Mouse (Mus musculus) cerebellum, postnatal 4 days (tissue): ENCODE results near the gene Thsd4.

Experiments used
- DNase-seq, 2 experiments: peaks; one replicate each; pipeline ENCODE4 v3.0.0; 2022; ENCODE audit warnings: low spot score in 2 of 2, mixed read lengths in 1 of 2

Gene Thsd4

DNA sequence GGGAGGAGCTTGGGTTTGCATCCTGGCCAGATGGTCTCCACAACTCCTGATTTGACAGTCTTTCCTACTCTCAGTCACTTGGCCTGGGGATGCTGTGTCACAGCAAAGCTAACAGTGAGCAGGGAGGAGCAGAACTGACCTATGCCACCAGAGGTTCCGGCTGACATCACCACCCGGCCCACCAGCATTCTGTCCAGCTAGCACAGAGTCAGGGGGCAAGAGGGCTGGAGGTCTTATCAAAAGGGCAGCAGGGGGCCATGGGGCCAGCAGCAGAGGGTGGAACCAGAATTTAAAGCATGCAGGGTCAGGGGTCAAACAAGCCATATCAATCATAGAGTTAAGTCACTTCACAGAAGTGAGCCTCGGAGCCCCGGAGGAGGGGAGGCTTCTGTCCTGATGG is 4.7 kb downstream of the Thsd4 start:
- no peak for DNase-seq

DNA sequence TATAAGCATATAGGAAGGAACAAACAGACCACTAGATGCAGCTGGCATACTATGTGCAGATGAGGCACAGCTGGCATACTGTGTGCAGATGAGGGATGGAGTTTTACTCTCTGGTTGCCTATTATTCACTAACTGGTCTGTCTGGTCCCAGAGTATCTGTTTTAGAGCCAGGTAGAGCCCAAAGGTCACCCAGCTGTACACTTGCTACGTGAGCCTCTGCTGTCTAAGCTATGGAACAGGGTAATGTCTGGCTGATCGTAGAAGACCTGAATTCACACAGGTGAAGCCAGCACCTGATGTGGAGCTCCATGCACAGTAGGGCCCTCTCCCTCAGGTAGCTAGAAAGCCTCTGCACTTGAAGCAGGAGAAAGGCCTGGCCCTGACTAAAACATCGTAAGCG is 5.5 kb downstream of the Thsd4 start:
- DNase-seq: no peak

DNA sequence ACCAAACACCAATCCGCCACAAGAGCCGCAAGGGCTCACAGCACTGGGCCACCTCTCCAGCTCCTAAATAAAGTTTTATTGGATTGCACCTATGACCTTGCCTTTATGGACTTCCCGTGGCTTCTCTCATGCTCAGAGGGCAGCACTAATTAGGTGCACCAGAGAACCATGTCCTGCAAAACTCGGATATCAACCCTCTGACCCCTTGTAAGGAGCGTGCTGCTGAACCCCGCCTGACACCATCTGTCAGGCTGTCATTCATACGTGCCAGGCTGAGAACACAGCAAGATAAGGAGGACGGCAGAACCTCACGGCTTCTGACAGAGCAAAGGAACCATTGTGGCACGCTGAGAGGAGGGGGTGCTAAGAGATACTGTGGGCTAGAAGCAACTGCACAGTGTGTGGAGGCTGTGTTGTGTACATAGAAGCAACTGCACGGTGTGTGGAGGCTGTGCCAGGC is 8.5 kb downstream of the Thsd4 start:
- DNase-seq: no peak

DNA sequence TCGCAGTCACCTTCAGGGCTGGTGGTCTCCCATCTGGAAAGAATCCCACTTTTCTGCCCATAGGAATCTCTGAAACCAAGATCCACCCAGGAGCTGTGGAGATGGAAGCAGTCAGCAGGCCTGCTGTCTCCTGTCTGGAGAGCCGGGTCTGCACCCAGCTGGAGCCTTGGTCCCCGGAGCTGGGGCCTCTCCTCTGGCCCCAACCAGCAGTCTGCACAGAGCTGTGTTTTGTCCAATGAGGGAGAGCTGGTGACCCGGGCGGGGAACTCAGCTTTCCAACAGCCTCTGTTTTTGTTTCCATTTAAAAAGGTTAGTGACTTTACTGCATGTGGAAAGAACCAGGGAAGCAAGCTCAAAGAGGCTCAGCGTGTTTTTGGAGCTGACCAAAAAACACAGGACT is 11.0 kb downstream of the Thsd4 start:
- no peak for DNase-seq

DNA sequence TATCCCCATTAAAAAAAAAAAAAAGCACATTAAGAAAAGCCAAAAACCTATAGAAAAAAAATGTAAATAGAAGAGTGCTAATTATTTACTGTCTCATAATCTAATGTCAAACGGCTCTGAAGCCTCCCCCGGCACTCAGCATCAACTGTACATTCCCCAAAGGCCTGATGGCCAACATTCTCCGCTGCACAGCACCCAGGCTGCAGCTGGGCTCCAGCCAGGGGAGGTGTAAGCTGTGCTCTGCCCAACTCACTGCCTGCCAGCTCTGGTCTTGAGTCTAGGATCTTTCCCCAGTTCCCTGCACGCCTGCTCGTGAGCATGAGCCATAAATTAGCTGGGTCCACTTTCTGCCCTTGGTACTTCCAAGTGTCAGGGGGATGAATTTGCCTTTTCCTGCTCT is 15.7 kb downstream of the Thsd4 start:
- DNase-seq: no peak

DNA sequence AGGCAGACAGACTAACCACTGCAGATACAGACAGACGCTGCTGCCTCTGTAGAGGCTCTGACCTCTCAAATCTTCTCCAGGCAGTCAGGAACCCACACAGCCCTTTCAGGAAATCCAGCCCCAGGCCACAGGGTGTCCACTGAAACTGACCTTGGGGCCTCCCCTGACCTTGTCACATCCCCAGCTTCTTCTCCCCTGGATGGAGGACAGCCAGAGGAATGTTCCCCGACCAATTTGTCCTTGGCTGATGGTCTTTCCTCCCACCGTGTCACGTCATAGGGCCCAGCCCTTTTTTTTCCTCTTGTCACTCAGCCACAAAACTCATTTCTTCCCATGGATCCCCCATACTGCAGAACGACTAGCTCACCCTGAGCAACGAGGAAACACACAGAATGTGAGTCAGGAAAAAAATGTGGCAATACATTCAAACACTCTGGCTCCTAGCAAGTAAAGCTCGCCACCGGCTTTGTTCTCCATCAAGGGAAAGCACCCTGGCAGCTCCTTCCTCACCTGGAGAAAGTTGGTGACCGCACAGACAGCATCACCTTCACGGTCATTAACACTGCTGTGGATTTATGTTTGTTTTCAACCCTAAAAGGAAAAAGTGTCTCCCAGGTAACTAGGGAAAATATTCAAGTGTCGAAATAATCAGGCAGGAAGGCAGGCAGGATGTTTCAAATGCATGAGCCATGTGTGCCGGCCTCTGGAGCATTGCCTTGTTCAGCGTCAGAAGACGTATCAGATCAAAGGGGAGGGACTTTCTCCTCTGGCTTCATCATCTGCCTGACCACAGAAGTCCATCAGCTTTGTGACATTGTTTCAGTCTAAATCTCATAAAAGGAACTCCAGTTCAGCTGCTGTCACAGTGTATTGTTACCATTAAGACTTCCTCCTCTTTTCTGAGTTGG is 17.2 kb downstream of the Thsd4 start:
- DNase-seq: no peak

DNA sequence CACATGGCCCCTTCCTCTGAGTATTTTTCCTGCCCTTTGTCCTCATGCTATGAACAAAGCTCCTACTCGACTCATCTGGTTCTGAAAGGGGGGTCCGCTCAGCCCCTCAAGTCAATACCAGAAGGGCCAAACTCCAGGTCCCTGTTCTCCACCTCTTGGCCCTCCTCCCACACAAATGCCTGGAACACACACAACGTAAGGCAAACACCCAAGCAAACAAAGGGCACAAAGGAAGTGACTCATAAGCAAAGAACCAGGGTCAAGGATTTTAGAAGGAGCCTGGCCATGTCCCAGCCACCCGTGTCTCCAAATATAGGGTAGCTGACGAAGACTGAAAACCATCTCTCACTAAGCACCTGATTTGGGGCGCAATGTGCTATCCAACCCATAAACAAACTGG is 19.6 kb downstream of the Thsd4 start:
- no peak for DNase-seq

DNA sequence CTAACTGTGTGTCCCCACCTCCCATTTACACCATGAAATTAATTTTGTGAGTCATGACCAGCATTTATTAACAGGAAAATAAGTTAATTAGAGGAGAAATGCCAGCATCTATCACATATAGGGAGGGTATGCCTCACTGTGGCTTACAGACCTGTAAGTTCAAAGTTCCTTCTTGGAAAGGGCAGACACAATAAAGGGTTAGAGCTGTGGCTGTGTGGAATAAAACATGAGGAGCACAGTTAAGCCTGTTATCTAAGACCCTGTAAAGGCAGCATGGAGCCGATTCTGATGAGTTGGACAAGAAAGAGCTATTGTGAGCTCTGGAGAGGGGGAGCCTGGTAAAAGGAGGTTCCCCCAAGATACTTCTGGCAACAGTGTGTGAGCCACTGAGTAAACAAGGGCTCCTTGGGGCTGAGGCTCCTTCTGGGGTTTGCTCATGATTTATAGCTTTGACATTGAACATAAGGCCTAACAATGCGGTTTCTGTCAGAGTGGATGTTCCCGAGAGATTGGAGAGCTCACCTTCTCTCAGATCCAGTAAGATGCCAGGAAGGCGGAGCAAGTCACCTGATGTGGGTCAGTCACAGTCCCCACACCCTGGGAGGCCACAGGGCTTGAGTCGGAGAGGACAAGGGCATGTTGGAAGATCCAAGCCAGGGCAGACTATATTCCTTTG is 20.2 kb downstream of the Thsd4 start:
- no peak for DNase-seq

DNA sequence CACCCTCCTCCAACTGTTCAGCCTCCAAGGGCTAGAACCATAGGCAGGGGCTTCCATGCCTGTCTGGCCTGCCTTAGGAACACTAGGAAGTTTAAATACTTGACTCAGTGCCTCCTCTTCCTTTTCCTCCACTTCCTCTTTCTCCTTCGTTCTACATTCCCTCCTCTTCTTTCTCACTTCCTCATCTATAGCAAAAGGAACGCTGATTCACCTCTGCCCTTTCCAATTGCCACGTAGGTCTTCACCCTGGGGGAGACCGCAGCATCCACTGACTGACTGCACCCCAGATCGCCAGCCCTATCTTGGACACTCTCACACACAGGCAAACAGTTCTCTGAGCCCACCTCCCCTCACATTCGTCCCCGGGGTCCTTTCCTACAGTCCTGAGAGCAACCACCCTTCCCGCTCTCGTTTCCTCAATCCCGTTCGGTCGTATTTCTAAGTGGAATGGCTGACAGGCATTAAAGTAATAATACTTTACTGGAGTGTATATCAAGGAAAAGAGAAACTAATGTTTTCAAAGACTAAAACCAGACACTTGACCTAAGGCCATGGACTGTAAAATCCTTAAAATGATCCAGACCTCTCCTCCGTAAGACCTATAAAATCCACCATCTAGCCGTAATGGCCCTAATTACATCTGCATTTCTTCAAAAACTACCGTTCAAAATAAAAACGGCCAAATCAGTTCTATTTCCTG is 29.4 kb downstream of the Thsd4 start:
- DNase-seq: no peak

DNA sequence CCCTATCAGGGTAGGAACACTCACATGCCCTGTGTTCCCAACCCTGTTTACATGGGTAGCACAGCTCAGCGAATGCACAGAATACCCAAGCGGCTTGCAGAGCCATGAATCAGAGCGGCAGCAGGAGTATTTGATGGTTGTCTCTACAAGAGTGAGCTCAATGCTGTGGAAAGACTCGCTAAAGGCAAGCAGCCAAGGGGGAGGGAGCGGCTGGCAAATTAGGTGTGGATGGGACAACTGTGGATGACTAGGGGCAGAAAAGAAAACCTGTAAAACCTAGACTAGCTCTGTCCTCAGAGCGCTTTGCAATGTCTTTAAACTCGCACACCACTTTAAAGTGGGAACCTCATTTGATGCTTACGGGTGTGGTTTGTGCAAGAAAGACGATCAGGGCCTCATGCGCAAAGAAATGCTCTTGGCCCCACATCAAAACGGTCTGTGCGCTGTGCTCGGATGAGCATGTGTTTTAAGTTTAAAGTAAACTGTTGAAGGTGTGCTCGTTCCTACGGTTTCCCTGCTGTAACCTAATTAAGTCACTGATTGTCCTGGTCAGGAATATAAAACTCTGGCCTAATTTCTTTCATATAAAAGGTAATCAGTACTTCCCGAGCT is 30.3 kb downstream of the Thsd4 start:
- DNase-seq: no peak

DNA sequence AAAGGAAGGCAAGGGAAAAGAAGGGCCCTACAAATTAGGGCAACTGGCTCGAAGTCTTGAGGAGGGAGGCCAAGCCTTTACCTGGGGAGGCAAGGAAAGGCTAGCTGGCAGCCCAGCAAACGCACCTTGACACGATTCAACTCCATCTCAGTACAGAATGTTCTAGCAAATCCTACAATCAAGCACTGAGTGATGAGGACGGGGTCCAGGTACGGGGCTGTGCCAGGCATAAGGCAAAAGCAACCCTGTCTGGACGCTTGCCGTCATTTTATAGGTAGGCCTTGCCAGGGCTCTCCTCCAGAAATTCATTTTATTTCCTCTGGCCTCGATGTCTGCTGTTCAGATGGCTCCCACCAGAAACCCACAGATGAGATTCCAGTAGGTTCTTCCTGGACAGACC is 30.8 kb downstream of the Thsd4 start:
- DNase-seq: no peak

DNA sequence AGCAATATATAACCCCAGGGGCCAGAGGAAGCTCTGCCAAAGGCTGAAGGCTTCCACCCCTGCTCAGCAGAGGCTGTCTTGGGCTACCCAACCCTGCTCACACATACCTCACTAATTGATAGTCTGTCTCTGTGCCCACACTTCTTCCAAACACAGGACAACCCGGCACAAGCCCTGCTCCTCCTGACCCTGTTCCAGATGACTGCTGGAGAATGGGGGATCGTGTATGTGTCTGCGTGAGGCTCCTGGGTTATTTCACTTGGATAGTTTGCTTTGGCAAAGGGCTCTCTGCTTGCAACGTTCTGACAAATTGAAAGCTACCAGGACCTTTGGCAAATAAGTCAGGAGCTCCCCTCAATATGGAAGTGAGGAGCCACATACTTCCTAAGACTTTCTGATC is 33.0 kb downstream of the Thsd4 start:
- no peak for DNase-seq

DNA sequence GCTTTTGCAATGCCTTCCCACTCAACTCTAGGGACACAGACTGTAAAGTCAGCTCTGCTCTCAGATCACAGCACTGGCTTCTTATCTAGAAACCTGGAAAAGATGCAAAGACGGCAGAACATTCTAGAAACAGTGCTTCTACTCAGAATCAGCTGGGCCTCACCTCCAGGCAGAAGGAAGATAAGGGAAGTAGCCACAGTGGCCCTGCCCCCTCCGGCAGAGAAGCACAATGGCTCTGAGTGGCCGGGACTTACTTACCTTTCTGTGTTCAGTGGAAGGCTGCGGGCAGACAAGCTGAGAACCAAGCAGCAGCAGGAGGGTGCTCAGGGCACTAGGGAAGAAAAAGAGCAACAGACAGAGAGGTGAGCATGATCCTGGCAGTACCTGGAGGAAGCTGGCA is 39.7 kb downstream of the Thsd4 start:
- no peak for DNase-seq

DNA sequence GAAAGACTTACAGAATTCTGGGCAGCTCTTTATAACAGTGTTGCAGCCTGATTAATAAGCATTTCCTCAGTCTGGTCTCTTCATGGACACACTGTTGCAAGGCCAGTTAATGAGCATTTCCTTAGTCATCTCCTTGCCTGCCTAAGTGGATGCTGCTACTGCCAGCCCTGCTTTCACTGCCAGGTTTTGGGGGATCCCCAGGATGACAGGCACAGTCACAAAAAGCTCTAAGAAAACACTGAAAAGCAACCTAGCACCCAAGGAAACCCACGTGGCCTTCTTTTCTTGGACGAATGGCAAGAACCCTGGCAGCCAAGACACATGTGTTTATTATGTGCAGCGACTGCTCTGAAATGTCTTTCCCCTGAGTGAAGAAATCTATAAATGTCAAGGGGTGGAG is 41.8 kb downstream of the Thsd4 start:
- DNase-seq: no peak

DNA sequence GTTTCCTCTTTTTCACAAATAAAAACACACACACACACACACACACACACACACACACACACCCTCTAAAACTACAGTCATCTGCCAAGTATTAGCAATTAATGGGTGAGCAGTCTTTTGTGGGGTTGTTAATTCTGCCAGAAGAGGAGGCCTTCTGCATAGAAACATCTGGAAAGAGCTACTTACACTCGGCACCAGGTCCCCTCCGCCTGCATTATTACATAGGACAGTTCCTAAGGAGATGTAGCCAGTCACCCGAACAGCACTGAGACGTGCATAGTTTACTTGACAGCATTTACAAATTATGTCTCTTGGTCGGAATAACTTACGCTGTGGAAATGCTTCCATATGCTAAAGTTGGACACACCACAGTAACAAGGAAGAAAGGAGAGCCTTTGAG is 43.0 kb downstream of the Thsd4 start:
- DNase-seq: no peak

DNA sequence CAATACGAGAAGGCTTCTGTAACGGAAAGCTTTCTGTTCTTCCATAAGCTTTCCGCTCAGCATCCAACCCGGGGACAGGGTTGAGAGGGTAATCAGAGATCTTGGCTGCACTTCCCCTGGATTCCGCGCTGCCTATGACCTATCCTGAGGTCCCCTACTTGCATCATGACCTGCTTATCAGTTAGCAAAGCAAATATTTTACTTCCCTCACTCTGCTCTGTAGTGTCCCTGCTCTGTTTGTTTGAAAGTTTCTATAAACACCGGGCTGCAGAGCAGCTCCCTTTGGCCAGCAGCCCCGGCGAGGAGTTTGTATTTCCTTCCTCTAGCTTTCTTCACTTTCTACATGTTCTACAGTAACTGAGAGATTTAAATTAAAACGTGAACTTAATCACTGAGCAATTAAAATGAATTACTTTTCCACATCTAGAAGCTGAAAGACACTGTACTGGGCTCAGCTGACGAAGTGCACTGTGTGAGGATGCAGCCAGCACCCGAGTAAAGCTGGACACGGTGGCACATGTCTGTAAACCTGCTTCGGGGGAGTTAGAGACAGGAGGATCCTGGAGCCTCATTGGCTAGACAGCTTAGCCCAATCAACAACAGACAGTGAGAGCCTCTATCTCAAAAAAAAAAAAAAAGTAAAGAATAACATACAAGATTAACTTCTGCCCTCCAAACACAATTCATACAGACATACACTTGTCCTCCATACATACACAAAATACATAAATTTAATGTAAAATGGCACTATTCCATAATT is 43.7 kb downstream of the Thsd4 start:
- DNase-seq: no peak

DNA sequence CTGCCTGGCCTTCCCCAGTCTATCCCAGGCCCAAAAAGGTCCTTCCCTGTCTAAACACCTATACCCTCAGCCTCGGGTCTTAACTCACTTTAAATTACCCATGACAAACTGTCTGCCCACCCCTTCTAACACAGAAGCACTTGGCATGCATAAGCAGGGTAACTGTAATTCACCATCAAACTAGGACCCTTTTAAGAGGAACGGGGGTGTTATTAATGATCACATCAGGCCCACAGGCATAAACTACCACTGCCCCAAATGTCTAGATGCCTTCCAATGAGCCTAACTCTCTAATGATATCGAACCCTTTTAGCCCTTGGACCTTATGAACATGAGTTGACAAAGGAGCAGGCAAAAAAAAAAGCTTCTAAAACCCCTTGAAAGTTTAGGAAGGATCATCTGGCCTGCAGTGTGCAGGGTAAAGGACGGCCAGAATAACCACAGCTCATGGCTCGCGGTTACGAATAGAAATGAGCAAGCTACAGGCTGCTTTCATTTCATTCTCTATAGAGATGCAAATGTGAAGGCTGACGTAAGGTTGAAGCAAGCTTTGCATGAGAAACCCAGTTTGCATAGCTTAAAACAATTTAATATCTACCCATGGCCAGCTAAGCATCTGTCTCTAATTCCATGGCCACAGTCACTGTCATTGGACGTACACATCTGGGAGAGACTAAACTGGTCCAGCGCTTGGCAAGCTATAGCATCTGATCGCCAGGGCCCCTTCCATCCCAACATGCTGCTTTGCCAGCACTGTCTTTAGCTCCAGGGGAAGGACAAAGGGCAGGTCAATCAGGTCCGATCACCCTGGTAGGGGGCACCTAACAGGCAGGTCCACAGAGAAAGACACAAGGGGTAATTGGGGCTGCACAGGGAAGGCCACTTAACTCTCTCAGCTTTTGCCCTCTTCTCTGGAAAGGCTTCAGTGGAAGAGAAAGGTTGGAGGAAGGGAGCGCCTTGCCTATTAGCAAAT is 61.5 kb downstream of the Thsd4 start:
- DNase-seq: no peak

DNA sequence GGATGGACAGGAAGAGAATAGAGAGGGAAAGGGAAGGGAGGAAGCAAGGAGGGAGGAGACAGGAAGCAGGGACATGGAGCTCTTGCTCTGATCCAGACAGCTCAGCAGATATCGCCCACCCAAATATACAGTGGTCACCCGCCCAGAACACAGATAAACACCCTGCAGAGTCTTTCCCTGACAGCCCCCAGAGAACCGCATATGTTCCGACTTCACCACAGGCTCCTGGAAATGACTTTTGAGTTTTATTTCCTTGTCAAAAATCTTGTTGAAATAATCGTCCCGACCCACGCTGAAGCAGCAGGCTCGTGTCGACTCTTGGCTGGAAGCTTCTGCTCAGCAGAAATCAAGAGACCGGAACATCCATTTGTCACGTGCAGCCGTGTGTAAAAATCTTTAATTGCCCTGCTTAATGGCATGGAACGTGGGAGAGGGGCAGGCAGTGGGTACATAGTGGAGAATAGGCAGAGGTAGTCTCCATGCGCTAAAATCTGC is 63.3 kb downstream of the Thsd4 start:
- DNase-seq: peak in 1 of 2 experiments; percentile 43

DNA sequence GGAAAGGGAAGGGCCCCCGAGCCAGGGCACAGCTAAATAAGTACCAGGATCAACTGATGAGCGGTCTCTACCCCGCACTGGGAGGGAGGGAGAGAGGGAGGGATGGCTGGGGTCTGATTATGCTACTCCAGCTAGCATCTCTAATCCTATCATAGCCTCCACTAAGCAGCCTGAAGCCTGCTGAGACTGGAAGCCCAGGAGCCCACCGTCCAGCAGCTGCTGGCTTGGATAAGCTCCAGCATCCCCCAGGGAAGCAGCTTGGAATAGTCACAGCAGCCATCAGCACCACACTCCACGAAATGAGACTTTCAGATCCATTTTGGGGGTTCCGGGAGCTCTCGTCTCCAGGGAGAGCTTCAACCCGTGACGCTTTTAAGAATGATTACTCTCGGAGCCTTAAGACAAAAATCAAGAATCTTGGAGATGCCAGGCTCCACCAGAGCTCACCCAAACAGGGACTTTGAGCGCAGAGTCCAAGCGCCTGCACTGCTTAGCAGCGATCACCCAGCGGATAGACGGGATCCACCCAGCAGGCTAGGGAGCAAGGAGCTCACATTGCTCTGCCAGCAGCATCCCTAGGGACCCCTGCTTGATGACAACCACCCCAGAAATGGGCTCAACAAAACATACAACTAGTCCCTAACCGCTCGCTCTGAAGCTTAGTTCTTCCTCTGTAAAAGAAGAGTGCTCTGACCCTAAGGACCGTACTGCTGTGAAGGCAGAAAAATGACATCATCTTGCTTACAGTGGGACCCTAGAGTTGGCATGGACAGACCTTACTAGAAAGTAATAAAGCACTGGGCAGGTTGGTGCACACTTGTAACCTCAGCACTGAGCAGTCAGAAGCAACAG is 64.3 kb downstream of the Thsd4 start:
- peak in 1 of 2 experiments; percentile 78 for DNase-seq
